Mouse (Mus musculus) stomach, embryonic 14.5 days (tissue): ENCODE results near the gene Micu1. TPM values are rescaled to one million over a fixed set of nuclear protein-coding genes. Genes with fewer than 3 reads are reported as not detected.

Experiments used
- ATAC-seq: fragments of 200-750 bp; cut with Nextera tagmentation; 2 replicates; pipeline ENCODE4 v1.8.0; 2017; ENCODE audit warnings: low read depth, moderate TSS enrichment; ENCODE audit not compliant: insufficient number of reproducible peaks, insufficient read depth, low FRiP score
- H3K27ac ChIP-seq: fragments of 300-500 bp; sonication (generic); 2 replicates; pipeline ENCODE4 v1.5.1; 2014; ENCODE audit warnings: mild to moderate bottlenecking, low read length, moderate library complexity, mixed read lengths
- H3K27me3 ChIP-seq: fragments of 300-500 bp; sonication (generic); 2 replicates; pipeline ENCODE4 v1.6.1; 2014; ENCODE audit warnings: low read length, control low read depth, mixed read lengths; ENCODE audit not compliant: control insufficient read depth, insufficient read depth
- H3K36me3 ChIP-seq: fragments of 300-500 bp; sonication (generic); 2 replicates; pipeline ENCODE4 v1.6.1; 2014; ENCODE audit warnings: mild to moderate bottlenecking, control low read depth, low read length, moderate library complexity, mixed read lengths; ENCODE audit not compliant: control insufficient read depth, insufficient read depth
- H3K4me1 ChIP-seq: fragments of 300-500 bp; sonication (generic); 2 replicates; pipeline ENCODE4 v1.6.1; 2014; ENCODE audit warnings: low read length, control low read depth, mixed read lengths; ENCODE audit not compliant: control insufficient read depth, insufficient read depth
- H3K4me2 ChIP-seq: fragments of 300-500 bp; sonication (generic); replicated peaks from 2 replicates; pipeline ENCODE4 v1.6.1; 2014; ENCODE audit warnings: low read depth, low read length, control low read depth
- H3K4me3 ChIP-seq: fragments of 300-500 bp; sonication (generic); 2 replicates; pipeline ENCODE4 v1.5.1; 2014; ENCODE audit warnings: low read depth, low read length, control low read depth
- H3K9ac ChIP-seq: fragments of 300-500 bp; sonication (generic); replicated peaks from 2 replicates; pipeline ENCODE4 v1.6.1; 2014; ENCODE audit warnings: low read depth, mild to moderate bottlenecking, control low read depth, low read length, moderate library complexity, mixed read lengths
- H3K9me3 ChIP-seq: fragments of 300-500 bp; sonication (generic); 2 replicates; pipeline ENCODE4 v1.6.1; 2016; ENCODE audit warnings: low read depth, low read length, control low read depth; ENCODE audit not compliant: control insufficient read depth
- WGBS: fragments of 180-500 bp; shearing (Covaris S2); extraction: QIAGEN DNeasy Blood & Tissue Kit; methylation state at CpG from one replicate; pipeline ENCODE4 v1.1.7; 2014; 5-methylcytosine and 5-hydroxymethylcytosine counted together
- polyA plus RNA-seq: library from polyadenylated mRNA; unstranded; fragments of >200 nt; fragmentation: Nextera tagmentation; extraction: Ambion mirVana; gene quantifications from 2 replicates; pipeline ENCODE4 v1.2.1, GENCODE M21; 2014

Micu1 gene
- polyA plus RNA-seq, 1 experiment from 2014 or later, result 73.6 TPM

DNA sequence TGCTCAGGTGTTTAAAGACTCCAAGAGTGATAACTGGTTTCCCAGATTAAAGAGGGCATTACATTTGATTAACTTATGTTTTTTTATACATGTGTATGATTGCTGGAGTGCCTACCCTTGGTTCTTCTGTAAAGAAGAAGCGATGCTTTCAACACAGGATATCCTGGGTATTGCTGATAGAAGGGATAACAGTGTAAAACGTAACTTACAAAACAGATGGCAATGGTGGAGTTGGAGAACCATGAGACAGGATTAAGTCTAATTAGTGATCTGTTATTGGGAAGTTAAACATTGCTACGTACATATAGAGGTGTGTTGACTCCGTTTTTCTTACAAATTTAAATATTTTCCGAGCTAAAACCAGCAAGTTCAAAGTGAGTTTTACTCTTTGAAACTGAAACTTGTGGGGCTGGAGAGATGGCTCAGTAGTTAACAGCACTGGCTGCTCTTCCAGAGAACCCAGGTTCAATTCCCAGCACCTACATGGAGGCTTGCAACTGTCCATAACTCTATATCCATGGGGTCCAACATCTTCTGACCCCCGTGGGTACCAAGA, 4.8 kb downstream of the Micu1 start:
- no peak overlapping the region for H3K4me2 ChIP-seq
- H3K9me3 ChIP-seq, result no peaks in the 10 kb centered on the region
- H3K4me1 ChIP-seq, result peaks cover 5% of the 10 kb centered on the region; the same call in 1 of the 2 replicates
- no peaks in the 10 kb centered on the region for H3K27me3 ChIP-seq
- WGBS, result 92% methylated on average over 6 of the region's 6 CpGs
- no peak for ATAC-seq
- H3K4me3 ChIP-seq, result no peak overlapping the region
- no peaks in the 10 kb centered on the region for H3K36me3 ChIP-seq
- no peak overlapping the region for H3K27ac ChIP-seq
- H3K9ac ChIP-seq, result no peak overlapping the region

DNA sequence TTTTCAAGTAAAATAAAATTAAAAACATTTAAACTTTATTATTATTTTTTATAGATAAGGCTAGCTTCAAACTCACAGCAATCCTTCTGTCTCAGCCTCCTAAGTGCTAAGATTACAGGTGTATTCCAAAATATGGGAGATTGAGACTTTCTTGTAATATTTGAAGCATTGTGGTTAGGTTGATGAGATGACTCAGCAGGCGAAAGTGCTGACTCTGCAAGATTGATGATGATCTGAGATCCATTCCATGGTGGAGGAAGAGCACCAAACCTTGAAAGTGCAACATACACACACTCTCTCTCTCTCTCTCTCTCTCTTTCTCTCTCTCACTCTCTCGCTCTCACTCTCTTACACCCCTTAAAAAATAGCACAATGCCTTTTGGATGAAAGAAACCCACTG, 5.3 kb downstream of the Micu1 start:
- ATAC-seq, result no peak
- Histone ChIP-seq H3K4me1 (peaks cover 5% of the 10 kb centered on the region; the same call in 1 of the 2 replicates), H3K27ac (no peak overlapping the region), H3K9ac (no peak overlapping the region), H3K36me3 (no peaks in the 10 kb centered on the region), H3K9me3 (no peaks in the 10 kb centered on the region), H3K27me3 (no peaks in the 10 kb centered on the region), H3K4me3 (no peak overlapping the region), H3K4me2 (no peak overlapping the region)
- WGBS, result 80% methylated on average over 2 of the region's 2 CpGs

DNA sequence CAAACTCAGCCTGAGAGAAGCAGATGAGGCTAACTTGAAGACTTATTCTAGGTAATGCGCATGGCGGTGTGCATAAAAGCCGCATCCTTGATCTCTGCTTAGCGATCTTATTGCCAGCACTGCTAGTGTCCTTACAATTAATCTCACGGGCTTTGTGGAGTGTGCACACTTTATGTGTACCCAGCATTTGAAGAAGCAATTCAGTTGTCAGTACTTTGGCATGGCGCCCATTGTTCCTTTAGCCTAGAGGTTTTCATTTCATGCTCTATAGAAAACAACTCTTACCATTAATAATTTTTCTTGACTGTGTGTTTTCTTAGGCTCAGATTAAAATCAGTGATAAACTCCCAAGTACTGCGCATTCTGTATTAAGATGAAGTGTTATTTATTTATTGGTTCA, 7.0 kb downstream of the Micu1 start:
- WGBS, result 83% methylated on average over 7 of the region's 7 CpGs
- no peaks in the 10 kb centered on the region for H3K4me1 ChIP-seq
- ATAC-seq, result no peak

DNA sequence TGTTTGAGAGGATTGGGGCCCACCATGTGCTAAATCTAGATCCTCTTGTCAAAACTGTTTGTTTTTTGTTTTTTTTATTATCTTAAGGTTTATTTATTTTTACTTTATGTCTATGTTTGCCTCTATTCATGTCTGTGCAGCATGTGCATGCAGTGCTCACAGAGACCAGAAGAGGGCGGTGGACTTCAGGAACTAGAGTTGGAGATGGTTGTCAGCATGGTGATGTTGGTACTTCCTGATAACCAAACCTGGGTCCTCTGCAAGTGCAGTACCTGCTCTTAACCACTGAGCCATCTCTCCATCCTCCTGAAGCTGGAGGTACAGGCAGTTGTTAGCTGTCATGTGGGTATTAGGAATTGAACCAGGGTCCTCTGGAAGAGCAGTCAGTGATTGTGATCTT, 8.0 kb downstream of the Micu1 start:
- Histone ChIP-seq H3K4me3 (no peak overlapping the region), H3K27me3 (no peaks in the 10 kb centered on the region), H3K36me3 (no peaks in the 10 kb centered on the region), H3K27ac (no peak overlapping the region), H3K4me1 (no peaks in the 10 kb centered on the region), H3K9me3 (no peaks in the 10 kb centered on the region), H3K9ac (no peak overlapping the region), H3K4me2 (no peak overlapping the region)
- 91% methylated on average over 1 of the region's 1 CpGs for WGBS
- no peak for ATAC-seq

More for the DNA sequence above, 7.0 kb downstream of the Micu1 start:
- H3K36me3 ChIP-seq, result no peaks in the 10 kb centered on the region
- H3K27ac ChIP-seq, result no peak overlapping the region
- H3K4me3 ChIP-seq, result no peak overlapping the region
- no peak overlapping the region for H3K9ac ChIP-seq
- no peaks in the 10 kb centered on the region for H3K27me3 ChIP-seq
- H3K4me2 ChIP-seq, result no peak overlapping the region
- H3K9me3 ChIP-seq, result no peaks in the 10 kb centered on the region

DNA sequence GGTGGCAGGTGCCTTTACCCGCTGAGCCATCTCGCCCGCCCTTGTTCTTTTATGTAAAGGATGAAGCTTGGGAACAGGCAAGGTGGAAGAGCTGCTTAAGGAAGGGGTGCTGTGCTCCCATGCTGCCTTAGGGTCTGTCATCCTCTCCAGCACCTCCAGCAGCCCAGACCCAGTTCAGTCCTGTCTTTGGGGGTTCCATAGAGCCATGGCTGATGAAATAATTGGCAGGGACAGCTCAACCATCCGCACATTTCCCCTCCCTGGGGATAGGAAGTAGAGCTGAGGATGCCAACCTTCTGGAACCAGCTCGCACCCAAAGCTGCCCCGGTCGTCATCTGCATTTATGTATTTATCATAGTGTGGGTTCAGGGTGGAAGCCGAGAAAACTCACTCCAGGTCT, 9.8 kb downstream of the Micu1 start:
- Histone ChIP-seq H3K9me3 (no peaks in the 10 kb centered on the region), H3K27me3 (no peaks in the 10 kb centered on the region), H3K4me3 (no peak overlapping the region), H3K36me3 (no peaks in the 10 kb centered on the region), H3K9ac (no peak overlapping the region), H3K27ac (no peak overlapping the region), H3K4me2 (no peak overlapping the region), H3K4me1 (no peaks in the 10 kb centered on the region)
- ATAC-seq, result no peak
- 94% methylated on average over 8 of the region's 8 CpGs for WGBS

DNA sequence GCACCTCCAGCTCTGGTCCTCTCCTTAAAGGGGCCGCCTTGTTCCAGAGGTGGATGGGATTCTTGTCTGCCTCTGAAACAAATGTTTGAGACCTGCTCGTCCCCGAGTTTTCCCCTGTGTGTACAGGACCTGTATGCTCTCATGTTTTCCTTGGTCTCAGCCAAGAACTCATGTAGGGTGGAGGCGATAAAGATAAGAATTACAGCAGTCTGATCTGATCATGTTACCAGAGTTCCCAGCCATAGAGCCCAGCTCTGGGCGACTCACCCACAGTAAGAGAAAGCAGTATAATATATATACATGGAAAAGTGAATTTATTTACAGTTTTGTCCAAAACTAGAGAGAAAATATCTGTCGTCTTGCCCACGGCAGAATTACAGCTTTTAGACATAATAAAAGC, 17.7 kb downstream of the Micu1 start:
- H3K36me3 ChIP-seq, result no peaks in the 10 kb centered on the region
- H3K4me3 ChIP-seq, result no peak overlapping the region
- peaks cover 5% of the 10 kb centered on the region for H3K4me1 ChIP-seq
- H3K4me2 ChIP-seq, result no peak overlapping the region
- ATAC-seq, result no peak
- no peaks in the 10 kb centered on the region for H3K27me3 ChIP-seq
- no peak overlapping the region for H3K27ac ChIP-seq
- no peak overlapping the region for H3K9ac ChIP-seq
- no peaks in the 10 kb centered on the region for H3K9me3 ChIP-seq
- WGBS, result 80% methylated on average over 7 of the region's 7 CpGs

DNA sequence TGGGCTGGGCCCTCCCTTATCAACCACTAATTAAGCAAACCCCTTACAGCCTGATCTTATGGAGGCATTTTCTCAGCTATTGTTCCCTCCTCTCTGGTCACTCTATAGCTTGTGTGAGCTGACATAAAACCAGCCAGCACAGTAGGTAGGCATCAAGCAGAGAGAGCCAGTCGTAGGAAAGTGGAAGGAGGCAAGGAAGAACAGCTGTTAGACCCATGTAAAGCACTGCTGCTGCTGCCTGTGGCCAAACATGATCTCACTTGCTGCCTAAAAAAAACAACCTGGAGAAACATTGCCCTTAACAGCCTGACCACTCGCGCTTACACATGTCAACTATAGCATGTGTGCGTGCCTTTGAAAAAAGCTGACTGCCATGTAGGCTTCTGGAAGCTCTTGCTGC, 19.3 kb downstream of the Micu1 start:
- Histone ChIP-seq H3K27ac (no peak overlapping the region), H3K9ac (no peak overlapping the region), H3K4me2 (no peak overlapping the region), H3K36me3 (no peaks in the 10 kb centered on the region), H3K4me1 (peaks cover 7% of the 10 kb centered on the region), H3K4me3 (no peak overlapping the region), H3K27me3 (no peaks in the 10 kb centered on the region), H3K9me3 (no peaks in the 10 kb centered on the region)
- WGBS, result 74% methylated on average over 4 of the region's 4 CpGs
- ATAC-seq, result no peak

DNA sequence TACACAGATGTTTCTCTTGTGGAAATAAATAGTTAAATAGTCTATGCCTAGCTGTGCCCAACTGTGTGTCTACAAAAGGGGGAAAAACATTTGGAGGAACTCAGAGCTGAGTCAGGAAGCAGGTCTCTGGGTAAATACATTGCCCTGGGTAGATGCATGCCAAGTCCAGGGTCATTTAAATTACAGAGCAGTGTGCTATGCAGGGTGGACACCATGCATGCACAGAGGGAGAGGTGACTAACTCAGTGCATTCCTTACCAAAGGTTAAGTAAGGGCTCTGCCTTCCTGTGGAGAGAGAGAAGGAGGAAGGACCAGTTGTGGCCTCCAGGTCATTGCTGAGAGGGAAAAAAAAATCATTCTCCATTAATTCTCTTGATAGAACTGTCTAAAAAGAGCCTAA, 22.4 kb downstream of the Micu1 start:
- Histone ChIP-seq H3K27ac (no peak overlapping the region), H3K4me2 (no peak overlapping the region), H3K4me1 (peaks cover 7% of the 10 kb centered on the region), H3K27me3 (no peaks in the 10 kb centered on the region), H3K9ac (no peak overlapping the region), H3K9me3 (no peaks in the 10 kb centered on the region), H3K4me3 (no peak overlapping the region), H3K36me3 (peaks cover 2% of the 10 kb centered on the region; the same call in 1 of the 2 replicates)
- no peak for ATAC-seq

DNA sequence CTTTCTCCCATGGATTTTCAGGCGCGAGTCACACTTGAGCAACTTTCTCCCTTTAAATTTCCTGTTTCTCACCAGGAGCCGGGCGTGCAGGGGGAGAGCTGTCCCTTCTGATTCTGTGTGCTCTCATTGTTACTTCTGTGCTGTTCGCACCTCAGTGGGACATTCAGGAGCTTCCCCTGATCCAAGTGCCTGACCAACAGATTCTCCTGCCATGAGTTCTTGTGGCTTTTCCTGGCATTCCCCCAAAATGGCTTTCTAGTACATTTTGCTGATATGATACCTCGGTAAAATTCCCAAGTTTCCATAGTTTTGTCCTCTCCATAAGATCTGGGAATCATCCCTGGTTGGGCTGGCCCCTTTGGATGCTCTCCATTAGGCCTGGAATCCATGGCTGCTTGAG, 25.0 kb downstream of the Micu1 start:
- Histone ChIP-seq H3K36me3 (peaks cover 4% of the 10 kb centered on the region; the same call in 1 of the 2 replicates), H3K9me3 (no peaks in the 10 kb centered on the region), H3K27ac (no peak overlapping the region), H3K9ac (no peak overlapping the region), H3K27me3 (no peaks in the 10 kb centered on the region), H3K4me2 (no peak overlapping the region), H3K4me1 (peaks cover 7% of the 10 kb centered on the region), H3K4me3 (no peak overlapping the region)
- WGBS, result 67% methylated on average over 6 of the region's 6 CpGs
- ATAC-seq, result no peak
